Comparison of ENCODE assay signal across 24 mouse cellular contexts in the genomic region with DNA sequence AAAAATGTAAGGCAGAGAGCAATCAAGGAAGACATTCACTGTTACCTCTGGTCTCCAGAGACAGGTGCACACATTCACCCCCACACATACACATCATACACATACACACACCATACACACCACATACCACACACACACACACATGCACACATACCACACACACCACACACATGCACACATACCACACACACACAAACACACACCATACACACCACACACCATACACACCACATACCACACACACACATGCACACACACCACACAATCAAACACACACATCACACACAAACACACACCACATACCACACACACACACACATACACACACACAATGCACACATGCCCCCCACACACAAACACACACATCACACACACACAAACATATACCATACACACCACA. TPM values are rescaled to one million over a fixed set of nuclear protein-coding genes. Genes with fewer than 3 reads are reported as not detected.
"Had no signal": no experiment of that assay in that cellular context is flagged by ENCODE, and none has a peak within 500 bp of the region (broad histone marks: within the 10 kb centered on the region; RNA-seq: fewer than 3 reads in every experiment).

No protein-coding gene starts in this region.

- H3K27ac ChIP-seq: kidney, embryonic 15.5 days; left cerebral cortex, adult 2 months; liver, embryonic 13.5 days; midbrain, embryonic 12.5 days had no signal

- H3K4me1 ChIP-seq: liver, embryonic 13.5 days had no signal

- H3K4me3 ChIP-seq: kidney, embryonic 15.5 days; left cerebral cortex, adult 2 months; liver, embryonic 13.5 days; midbrain, embryonic 12.5 days; myocyte; neural tube, embryonic 12.5 days had no signal

- DNase-seq: kidney, adult 8-10 months; kidney, postnatal 10 days; kidney, postnatal 36 days; layer of hippocampus, postnatal 36 days; liver, embryonic 13.5 days; lung, adult 2 months; lung, postnatal 14 days; lung, postnatal 4 days; thymus, adult 18-20 months; thymus, postnatal 36 days had no signal

- H3K27me3 ChIP-seq: kidney, embryonic 15.5 days; liver, embryonic 13.5 days; midbrain, embryonic 12.5 days; neural tube, embryonic 12.5 days had no signal

- H3K36me3 ChIP-seq: kidney, embryonic 15.5 days; liver, embryonic 13.5 days; midbrain, embryonic 12.5 days; neural tube, embryonic 12.5 days had no signal

- H3K9ac ChIP-seq: kidney, embryonic 15.5 days; liver, embryonic 13.5 days; midbrain, embryonic 12.5 days; neural tube, embryonic 12.5 days had no signal

- H3K9me3 ChIP-seq: kidney, embryonic 15.5 days; liver, embryonic 13.5 days; midbrain, embryonic 12.5 days; neural tube, embryonic 12.5 days had no signal

- ATAC-seq: midbrain, embryonic 16.5 days had no signal

- H3K4me2 ChIP-seq: kidney, embryonic 15.5 days; liver, embryonic 13.5 days; midbrain, embryonic 12.5 days; neural tube, embryonic 12.5 days had no signal

RNA-seq across cellular contexts. Expression of a gene that starts 35.1 kb away (rescaled TPM):
- polyA plus RNA-seq: kidney, embryonic 15.5 days; limb, embryonic 11.5 days; limb, embryonic 14.5 days; liver, adult 2 months; liver, embryonic 13.5 days; liver, embryonic 16.5 days; midbrain, embryonic 12.5 days; midbrain, embryonic 16.5 days; myocyte; neural tube, embryonic 12.5 days; small intestine, adult 2 months; spleen, adult 2 months; stomach, embryonic 16.5 days; testis, adult 2 months had no signal
